Mouse (Mus musculus) small intestine, adult 2 months (tissue): ENCODE data around the gene Aff4.

Experiments used
- CTCF ChIP-seq: fragments of 200-500 bp; IDR thresholded peaks from 2 replicates; pipeline ENCODE4 v1.5.1; 2012; ENCODE audit warnings: low read depth, mild to moderate bottlenecking, control low read depth, inconsistent platforms, low read length, moderate library complexity, mixed read lengths; ENCODE audit not compliant: insufficient replicate concordance, insufficient read length; ENCODE audit errors: extremely low read depth
- POLR2A ChIP-seq: fragments of 200-500 bp; IDR thresholded peaks from 2 replicates; pipeline ENCODE4 v1.6.1; 2012; ENCODE audit warnings: low read depth, mild to moderate bottlenecking, control low read depth, inconsistent platforms, low read length, moderate library complexity

GRCm38 (mm10) chr11:53318041-53318440, 32.6 kb upstream of the Aff4 start:
- TF ChIP-seq CTCF, result no peak
- TF ChIP-seq POLR2A, result no peak
